Mouse (Mus musculus): ENCODE data around the gene Bcan. TPM values are rescaled to one million over a fixed set of nuclear protein-coding genes. Genes with fewer than 3 reads are reported as not detected.

The Bcan gene
- total RNA-seq, 2 experiments from 2014 or later, result not detected

GRCm38 (mm10) chr3:87974381-87974987 is 25.5 kb downstream of the Bcan start:
- ATAC-seq (replicated peaks; ENCODE audit: low FRiP score, poor library complexity, severe bottlenecking), result no peak

DNA sequence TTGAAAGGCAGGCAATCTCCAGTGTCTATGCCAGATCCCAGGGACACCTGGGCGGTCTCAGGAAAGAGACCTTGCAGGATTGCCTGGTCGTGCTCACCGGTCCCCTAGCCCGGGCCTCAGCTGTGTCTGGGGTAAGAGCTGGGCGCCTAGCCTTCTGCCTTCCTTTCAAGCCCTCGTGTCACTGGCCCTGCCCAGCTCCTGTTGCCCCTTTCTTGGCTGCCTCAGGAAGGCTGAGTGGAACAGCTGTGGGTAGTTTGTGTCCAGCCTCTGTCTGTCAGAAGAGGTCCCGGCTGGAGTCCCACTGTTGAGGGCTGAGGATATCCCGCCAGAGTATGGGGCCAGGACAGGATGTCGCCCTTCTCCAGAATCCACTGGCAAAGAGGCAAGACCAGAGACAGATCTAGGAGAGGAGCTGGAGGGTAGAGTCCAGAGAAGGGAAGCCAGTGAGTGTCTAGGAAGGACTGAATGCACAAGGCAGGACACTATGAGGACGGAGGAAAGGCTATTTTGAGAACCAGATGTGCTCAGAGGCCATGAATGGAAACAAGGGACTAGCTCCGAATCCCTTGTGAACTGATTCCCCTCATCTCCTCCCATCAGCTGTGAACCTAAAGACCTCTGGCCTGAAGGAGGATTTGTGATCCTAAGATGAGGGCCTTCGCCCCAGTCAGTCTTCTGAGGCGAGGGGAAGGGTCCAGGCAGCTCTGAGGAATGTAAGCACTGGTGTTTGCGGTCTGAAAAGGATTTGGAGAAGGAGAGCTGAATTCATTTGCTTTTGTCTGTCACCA is 26.2 kb downstream of the Bcan start:
- ATAC-seq (replicated peaks; ENCODE audit: low FRiP score, poor library complexity, severe bottlenecking), result no peak

DNA sequence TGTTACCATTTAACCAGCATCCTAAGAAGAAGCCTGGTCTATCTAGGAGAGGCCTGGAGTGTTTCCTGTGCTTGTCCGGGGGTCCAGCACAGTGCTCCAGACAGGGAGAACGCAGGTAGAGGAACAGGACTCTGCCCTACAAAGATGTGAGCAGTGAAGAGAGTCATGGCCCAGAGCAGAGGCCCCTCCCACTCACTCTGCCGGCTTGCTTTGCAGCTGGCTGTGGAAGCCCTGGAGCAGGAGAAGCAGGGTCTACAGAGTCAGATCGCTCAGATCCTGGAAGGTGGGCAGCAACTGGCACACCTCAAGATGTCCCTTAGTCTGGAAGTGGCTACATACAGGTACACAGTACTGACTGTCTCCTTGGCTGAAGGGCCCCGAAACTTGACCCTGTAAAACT is 27.3 kb downstream of the Bcan start:
- ATAC-seq (replicated peaks; ENCODE audit: low FRiP score, poor library complexity, severe bottlenecking), result no peak

DNA sequence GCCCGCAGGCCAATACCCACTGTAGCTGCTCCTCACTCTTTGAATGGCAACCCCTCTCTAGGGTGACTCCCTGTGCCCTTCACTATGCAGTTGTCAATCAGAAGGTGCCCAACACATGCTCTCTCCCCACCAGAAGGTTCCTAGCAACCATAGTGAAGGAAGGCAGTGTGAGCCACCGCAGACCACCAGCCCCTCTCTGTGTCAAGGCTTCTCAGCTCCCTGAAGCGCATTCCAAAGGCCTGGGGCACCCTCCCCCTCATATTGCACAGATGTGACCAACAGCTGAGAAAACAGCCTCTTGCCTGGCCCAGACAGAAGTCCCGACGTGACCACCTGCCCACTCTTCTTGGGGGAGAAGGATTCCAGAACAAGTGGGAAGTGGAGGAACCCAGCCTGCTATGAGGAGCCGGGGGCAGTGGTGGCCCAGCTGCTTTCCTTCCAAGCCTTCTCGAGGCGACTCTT is 27.8 kb downstream of the Bcan start:
- ATAC-seq (replicated peaks; ENCODE audit: low FRiP score, poor library complexity, severe bottlenecking), result no peak

DNA sequence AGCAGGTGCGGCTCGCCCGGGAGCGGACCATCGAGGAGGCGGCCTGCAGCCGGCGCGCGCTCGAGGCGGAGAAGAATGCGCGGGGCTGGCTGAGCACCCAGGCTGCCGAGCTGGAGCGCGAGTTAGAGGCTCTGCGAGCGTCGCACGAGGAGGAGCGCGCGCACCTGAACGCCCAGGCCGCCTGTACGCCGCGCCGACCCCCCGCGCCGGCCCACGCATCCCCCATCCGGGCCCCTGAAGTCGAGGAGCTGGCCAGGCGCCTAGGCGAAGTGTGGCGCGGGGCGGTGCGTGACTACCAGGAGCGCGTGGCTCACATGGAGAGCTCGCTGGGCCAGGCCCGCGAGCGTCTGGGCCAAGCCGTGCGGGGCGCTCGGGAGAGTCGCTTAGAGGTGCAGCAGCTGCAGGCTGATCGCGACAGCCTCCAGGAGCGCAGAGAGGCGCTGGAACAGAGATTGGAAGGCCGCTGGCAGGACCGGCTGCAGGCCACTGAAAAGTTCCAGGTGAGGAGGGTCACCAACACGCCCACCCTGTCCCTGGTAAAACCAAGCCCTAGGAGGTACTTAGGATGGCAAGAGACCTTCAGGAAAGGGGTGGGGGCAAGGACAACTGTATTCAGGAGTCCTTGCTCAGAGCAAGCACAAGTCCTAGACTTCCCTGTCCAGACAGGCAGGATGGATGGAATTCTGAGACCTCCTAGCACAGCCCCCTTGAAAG is 28.4 kb downstream of the Bcan start:
- no peak for ATAC-seq (replicated peaks; ENCODE audit: low FRiP score, poor library complexity, severe bottlenecking)

DNA sequence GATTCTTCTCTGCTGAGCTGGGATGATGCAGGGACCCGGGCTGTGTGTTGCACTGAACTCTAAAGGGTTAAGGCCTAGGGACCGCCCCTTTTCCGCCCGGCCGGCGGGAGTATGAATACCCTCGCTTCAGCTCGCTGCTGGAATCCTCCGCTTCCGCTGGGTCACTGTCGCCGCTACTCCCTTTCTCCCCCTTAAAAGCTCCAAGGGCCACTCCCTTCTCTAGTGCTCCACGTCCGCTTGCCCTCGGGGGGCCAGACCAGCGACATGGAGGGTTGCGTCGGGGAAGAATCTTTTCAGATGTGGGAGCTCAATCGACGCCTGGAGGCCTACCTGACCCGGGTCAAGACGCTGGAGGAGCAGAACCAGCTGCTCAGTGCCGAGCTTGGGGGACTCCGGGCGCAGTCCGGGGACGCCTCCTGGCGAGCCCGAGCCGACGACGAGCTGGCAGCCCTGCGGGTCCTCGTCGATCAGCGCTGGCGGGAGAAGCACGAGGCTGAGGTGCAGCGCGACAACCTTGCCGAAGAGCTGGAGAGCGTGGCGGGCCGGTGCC is 29.0 kb downstream of the Bcan start, which contains the start of gene Nes:
Nes (plus strand) TSS at position 140 of the 550 bp plus-strand sequence.
- ATAC-seq (replicated peaks; ENCODE audit: low FRiP score, poor library complexity, severe bottlenecking), result no peak

- ATAC-seq (replicated peaks; ENCODE audit: low FRiP score, poor library complexity, severe bottlenecking), result no peak
Measured at GRCm38 (mm10) chr3:87970184-87970938, 29.7 kb downstream of the Bcan start.

- 0 out of 2 replicates have a peak, but pooled peaks have one; percentile 60 for ATAC-seq (replicated peaks; ENCODE audit: low FRiP score, poor library complexity, severe bottlenecking)
Measured at GRCm38 (mm10) chr3:87960586-87961191, 39.3 kb downstream of the Bcan start.

GRCm38 (mm10) chr3:87960191-87960585 is 39.8 kb downstream of the Bcan start:
- no peak for ATAC-seq (replicated peaks; ENCODE audit: low FRiP score, poor library complexity, severe bottlenecking)

DNA sequence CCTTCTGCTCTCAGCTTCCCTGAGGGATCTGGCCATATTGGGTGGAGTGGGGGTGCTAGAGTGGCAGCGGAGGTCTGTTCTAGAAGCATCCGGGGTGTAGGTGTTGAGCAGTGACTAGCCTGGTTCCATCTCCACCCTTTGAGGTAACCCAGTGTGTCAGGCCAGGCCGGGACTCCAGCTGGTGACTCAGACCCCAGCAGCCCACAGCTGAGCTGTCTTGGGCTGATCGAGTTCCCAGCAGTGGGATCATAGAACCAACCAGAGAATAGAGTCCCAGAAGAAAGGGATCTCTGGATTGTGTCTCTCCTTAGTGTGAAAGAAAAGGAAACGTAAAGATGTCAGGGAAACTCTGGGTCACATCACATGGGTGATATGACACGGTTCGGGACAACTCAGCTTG is 40.7 kb downstream of the Bcan start:
- ATAC-seq (replicated peaks; ENCODE audit: low FRiP score, poor library complexity, severe bottlenecking), result no peak

DNA sequence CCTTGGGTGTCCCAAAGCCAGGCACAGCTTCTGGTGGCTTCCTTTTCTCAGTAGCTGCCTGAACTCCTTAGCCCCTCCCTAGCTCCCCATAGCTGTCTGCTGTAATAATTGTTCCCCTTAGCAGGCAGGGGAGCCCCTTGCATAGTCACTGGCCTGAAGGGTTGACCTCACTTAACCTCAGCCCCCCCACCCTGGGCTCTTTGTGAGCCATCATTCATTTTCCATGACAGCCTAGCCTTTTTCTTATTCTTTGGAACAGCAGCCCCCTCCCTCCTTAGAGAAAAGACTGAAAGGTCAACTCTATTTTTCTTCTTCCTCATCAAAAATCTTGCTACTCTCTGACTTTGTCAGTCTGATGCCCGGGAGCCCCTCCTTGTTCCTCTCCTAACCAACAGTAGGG is 41.1 kb downstream of the Bcan start:
- no peak for ATAC-seq (replicated peaks; ENCODE audit: low FRiP score, poor library complexity, severe bottlenecking)

- ATAC-seq (replicated peaks; ENCODE audit: low FRiP score, poor library complexity, severe bottlenecking), result no peak
Measured at GRCm38 (mm10) chr3:87958476-87958875, 41.6 kb downstream of the Bcan start.

DNA sequence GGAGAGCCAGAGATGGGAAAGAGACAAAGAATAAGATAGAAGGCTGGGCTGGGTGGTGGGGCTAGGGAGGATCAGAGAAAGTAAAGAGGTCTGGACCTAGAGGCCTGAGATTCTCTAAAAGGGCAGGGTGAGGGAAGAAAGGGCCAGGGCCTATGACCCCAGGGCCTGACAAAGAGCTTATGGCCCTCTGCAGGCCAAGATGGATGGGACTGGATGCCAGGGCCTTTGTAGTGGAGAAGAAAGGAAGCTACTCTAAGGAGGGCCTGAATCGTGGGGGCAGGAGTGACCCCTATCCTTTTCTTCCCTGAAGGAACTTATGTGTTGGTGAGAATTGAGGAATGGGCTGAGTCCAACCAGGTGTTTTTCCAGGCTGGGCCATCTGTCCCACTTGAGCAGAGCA is 42.0 kb downstream of the Bcan start:
- ATAC-seq (replicated peaks; ENCODE audit: low FRiP score, poor library complexity, severe bottlenecking), result no peak

- no peak for ATAC-seq (replicated peaks; ENCODE audit: low FRiP score, poor library complexity, severe bottlenecking)
Measured at GRCm38 (mm10) chr3:87952440-87952839, 47.6 kb downstream of the Bcan start.

DNA sequence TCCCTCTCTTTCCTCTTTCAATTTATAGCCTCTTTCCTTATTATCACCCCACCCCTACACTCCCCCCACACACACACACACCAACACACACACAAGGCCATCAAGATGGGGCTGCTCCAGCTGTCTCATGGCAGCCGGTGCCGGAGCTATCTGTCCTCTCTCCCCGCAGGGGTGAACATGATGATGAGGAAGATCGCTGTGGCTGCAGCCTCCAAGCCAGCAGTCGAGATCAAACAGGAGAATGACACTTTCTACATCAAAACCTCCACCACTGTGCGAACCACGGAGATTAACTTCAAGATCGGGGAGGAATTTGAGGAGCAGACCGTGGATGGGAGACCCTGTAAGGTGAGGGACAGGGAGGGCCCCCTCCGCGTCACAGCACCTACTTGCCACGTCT is 48.1 kb downstream of the Bcan start:
- no peak for ATAC-seq (replicated peaks; ENCODE audit: low FRiP score, poor library complexity, severe bottlenecking)

- no peak for ATAC-seq (replicated peaks; ENCODE audit: low FRiP score, poor library complexity, severe bottlenecking)
Measured at GRCm38 (mm10) chr3:87949955-87950515, 50.0 kb downstream of the Bcan start.

DNA sequence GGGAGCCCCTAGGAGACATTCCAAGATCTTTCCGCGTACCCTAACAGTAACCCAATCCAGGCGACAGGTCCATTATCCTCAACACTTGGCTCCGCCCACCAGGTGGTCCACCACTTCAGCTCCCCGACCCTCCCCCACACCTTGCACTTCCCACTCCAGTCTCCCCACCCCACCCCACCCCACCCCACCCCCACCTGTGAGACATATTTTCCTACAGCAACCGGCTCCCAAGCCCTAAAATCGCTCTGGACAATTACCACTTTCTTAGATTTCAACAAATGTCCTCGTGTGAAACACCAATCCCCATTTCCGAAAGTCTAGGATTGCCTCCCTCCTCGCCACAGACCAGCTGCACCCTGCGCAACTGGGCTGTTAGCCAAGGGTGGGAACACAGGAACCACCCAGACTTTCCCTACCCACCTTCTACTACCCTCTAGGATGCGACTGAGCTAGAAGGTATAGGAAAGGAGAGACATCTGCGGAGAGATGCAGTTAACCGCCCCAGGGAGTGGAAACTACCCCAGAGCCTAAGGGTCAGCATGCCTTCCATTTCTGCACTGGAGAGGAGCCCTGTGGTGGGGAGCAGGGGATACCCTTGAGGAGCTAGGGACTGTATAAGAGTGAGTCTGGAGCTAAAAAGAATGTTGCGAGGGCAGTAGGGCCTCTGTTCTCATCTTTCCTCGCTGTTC is 50.6 kb downstream of the Bcan start:
- ATAC-seq (replicated peaks; ENCODE audit: low FRiP score, poor library complexity, severe bottlenecking), result no peak

Measured in erythroblast, adult 5-6 weeks (primary cell).